Mouse (Mus musculus): Measurements from ENCODE around the gene Atp6v1f. TPM values are rescaled to one million over a fixed set of nuclear protein-coding genes. Genes with fewer than 3 reads are reported as not detected.

Atp6v1f gene
- polyA plus RNA-seq (2012; ENCODE audit: insufficient read depth, low replicate concordance), result 173 and 385 TPM in 2 replicates

- no peak for TF ChIP-seq FLI1 (IDR thresholded peaks at IDR 0.05; ENCODE audit: low read length)
- Histone ChIP-seq H3K9me3 (no peaks in the 10 kb centered on the region), H3K36me3 (replicated peaks; ENCODE audit: low read length) (peaks cover 36% of the 10 kb centered on the region), H3K4me1 (peaks cover 14% of the 10 kb centered on the region), H3K27me3 (replicated peaks) (peaks cover 9% of the 10 kb centered on the region), H3K4me3 (replicated peaks) (peak within 1 kb of the TSS; percentile 92)
Observed at GRCm38 (mm10) chr6:29467583-29468354, at the start of gene Atp6v1f. TSS of gene Atp6v1f (plus strand) at chr6:29467718.

GRCm38 (mm10) chr6:29420596-29420995 is 46.9 kb upstream of the Atp6v1f start:
- Histone ChIP-seq H3K4me3 (replicated peaks) (no peak overlapping the region), H3K27me3 (replicated peaks) (peaks cover 86% of the 10 kb centered on the region), H3K4me1 (peaks cover 2% of the 10 kb centered on the region; the same call in 1 of the 2 replicates), H3K9me3 (no peaks in the 10 kb centered on the region), H3K36me3 (replicated peaks; ENCODE audit: low read length) (no peaks in the 10 kb centered on the region)
- TF ChIP-seq FLI1 (IDR thresholded peaks at IDR 0.05; ENCODE audit: low read length), result no peak
- no peak for TF ChIP-seq GATA1 (IDR thresholded peaks at IDR 0.05; ENCODE audit: borderline replicate concordance, low read length)

GRCm38 (mm10) chr6:29425118-29425517 is 42.4 kb upstream of the Atp6v1f start:
- Histone ChIP-seq H3K9me3 (no peaks in the 10 kb centered on the region), H3K36me3 (replicated peaks; ENCODE audit: low read length) (no peaks in the 10 kb centered on the region), H3K4me3 (replicated peaks) (no peak overlapping the region), H3K27me3 (replicated peaks) (peaks cover 83% of the 10 kb centered on the region), H3K4me1 (0 out of 2 replicates have a peak, but pooled peaks cover 3% of the 10 kb centered on the region)
- TF ChIP-seq GATA1 (IDR thresholded peaks at IDR 0.05; ENCODE audit: borderline replicate concordance, low read length), result no peak
- no peak for TF ChIP-seq FLI1 (IDR thresholded peaks at IDR 0.05; ENCODE audit: low read length)

GRCm38 (mm10) chr6:29426331-29426730 is 41.2 kb upstream of the Atp6v1f start:
- Histone ChIP-seq H3K4me1 (0 out of 2 replicates have a peak, but pooled peaks cover 3% of the 10 kb centered on the region), H3K9me3 (no peaks in the 10 kb centered on the region), H3K27me3 (replicated peaks) (peaks cover 84% of the 10 kb centered on the region), H3K4me3 (replicated peaks) (no peak overlapping the region), H3K36me3 (replicated peaks; ENCODE audit: low read length) (no peaks in the 10 kb centered on the region)
- TF ChIP-seq GATA1 (IDR thresholded peaks at IDR 0.05; ENCODE audit: borderline replicate concordance, low read length) (no peak), FLI1 (IDR thresholded peaks at IDR 0.05; ENCODE audit: low read length) (no peak)

GRCm38 (mm10) chr6:29428171-29428570 is 39.3 kb upstream of the Atp6v1f start:
- Histone ChIP-seq H3K4me1 (peaks cover 8% of the 10 kb centered on the region), H3K36me3 (replicated peaks; ENCODE audit: low read length) (no peaks in the 10 kb centered on the region), H3K9me3 (no peaks in the 10 kb centered on the region), H3K4me3 (replicated peaks) (no peak overlapping the region), H3K27me3 (replicated peaks) (peaks cover 86% of the 10 kb centered on the region)
- no peak for TF ChIP-seq GATA1 (IDR thresholded peaks at IDR 0.05; ENCODE audit: borderline replicate concordance, low read length)
- no peak for TF ChIP-seq FLI1 (IDR thresholded peaks at IDR 0.05; ENCODE audit: low read length)

- Histone ChIP-seq H3K9me3 (no peaks in the 10 kb centered on the region), H3K4me1 (peaks cover 35% of the 10 kb centered on the region), H3K4me3 (replicated peaks) (no peak overlapping the region), H3K27me3 (replicated peaks) (peaks cover 96% of the 10 kb centered on the region), H3K36me3 (replicated peaks; ENCODE audit: low read length) (no peaks in the 10 kb centered on the region)
- no peak for TF ChIP-seq GATA1 (IDR thresholded peaks at IDR 0.05; ENCODE audit: borderline replicate concordance, low read length)
- TF ChIP-seq FLI1 (IDR thresholded peaks at IDR 0.05; ENCODE audit: low read length), result no peak
Observed at GRCm38 (mm10) chr6:29430681-29431420, 36.7 kb upstream of the Atp6v1f start.

GRCm38 (mm10) chr6:29431473-29431872 is 36.0 kb upstream of the Atp6v1f start:
- H3K4me3 ChIP-seq (replicated peaks), result no peak overlapping the region
- H3K4me1 ChIP-seq, result peaks cover 39% of the 10 kb centered on the region
- TF ChIP-seq FLI1 (IDR thresholded peaks at IDR 0.05; ENCODE audit: low read length) (no peak), GATA1 (IDR thresholded peaks at IDR 0.05; ENCODE audit: borderline replicate concordance, low read length) (no peak)
- no peaks in the 10 kb centered on the region for H3K9me3 ChIP-seq
- peaks cover 94% of the 10 kb centered on the region for H3K27me3 ChIP-seq (replicated peaks)
- H3K36me3 ChIP-seq (replicated peaks; ENCODE audit: low read length), result no peaks in the 10 kb centered on the region

- Histone ChIP-seq H3K27me3 (replicated peaks) (peaks cover 94% of the 10 kb centered on the region), H3K4me3 (replicated peaks) (no peak overlapping the region), H3K36me3 (replicated peaks; ENCODE audit: low read length) (no peaks in the 10 kb centered on the region), H3K4me1 (peaks cover 39% of the 10 kb centered on the region), H3K9me3 (no peaks in the 10 kb centered on the region)
- TF ChIP-seq GATA1 (IDR thresholded peaks at IDR 0.05; ENCODE audit: borderline replicate concordance, low read length), result no peak
- no peak for TF ChIP-seq FLI1 (IDR thresholded peaks at IDR 0.05; ENCODE audit: low read length)
Observed at GRCm38 (mm10) chr6:29432156-29432555, 35.4 kb upstream of the Atp6v1f start.

GRCm38 (mm10) chr6:29432676-29433037 is 34.9 kb upstream of the Atp6v1f start:
- TF ChIP-seq GATA1 (IDR thresholded peaks at IDR 0.05; ENCODE audit: borderline replicate concordance, low read length) (no peak), FLI1 (IDR thresholded peaks at IDR 0.05; ENCODE audit: low read length) (no peak)
- Histone ChIP-seq H3K4me3 (replicated peaks) (no peak overlapping the region), H3K4me1 (peaks cover 36% of the 10 kb centered on the region), H3K27me3 (replicated peaks) (peaks cover 93% of the 10 kb centered on the region), H3K9me3 (no peaks in the 10 kb centered on the region), H3K36me3 (replicated peaks; ENCODE audit: low read length) (no peaks in the 10 kb centered on the region)

Data from megakaryocyte, embryonic 14.5 days (primary cell).